Mouse (Mus musculus) heart, postnatal 10 days (tissue): ENCODE results near the gene Alpk1. TPM values are rescaled to one million over a fixed set of nuclear protein-coding genes. Genes with fewer than 3 reads are reported as not detected.

Experiments used
- DNase-seq, 2 experiments: peaks; one replicate each; pipeline ENCODE4 v3.0.0; 2021
- intact Hi-C: fragments of 180-260 bp; cut with DNase I; formaldehyde crosslinking; loops from one replicate; pipeline ENCODE4 v1.15.1; 2025
- total RNA-seq, 2 experiments: library from RNA; stranded (reverse); gene quantifications; 2 replicates each; pipeline ENCODE4 v1.2.3; 2021

The Alpk1 gene
- total RNA-seq, 2 experiments from 2014 or later, result 5.1 to 5.5 TPM

DNA sequence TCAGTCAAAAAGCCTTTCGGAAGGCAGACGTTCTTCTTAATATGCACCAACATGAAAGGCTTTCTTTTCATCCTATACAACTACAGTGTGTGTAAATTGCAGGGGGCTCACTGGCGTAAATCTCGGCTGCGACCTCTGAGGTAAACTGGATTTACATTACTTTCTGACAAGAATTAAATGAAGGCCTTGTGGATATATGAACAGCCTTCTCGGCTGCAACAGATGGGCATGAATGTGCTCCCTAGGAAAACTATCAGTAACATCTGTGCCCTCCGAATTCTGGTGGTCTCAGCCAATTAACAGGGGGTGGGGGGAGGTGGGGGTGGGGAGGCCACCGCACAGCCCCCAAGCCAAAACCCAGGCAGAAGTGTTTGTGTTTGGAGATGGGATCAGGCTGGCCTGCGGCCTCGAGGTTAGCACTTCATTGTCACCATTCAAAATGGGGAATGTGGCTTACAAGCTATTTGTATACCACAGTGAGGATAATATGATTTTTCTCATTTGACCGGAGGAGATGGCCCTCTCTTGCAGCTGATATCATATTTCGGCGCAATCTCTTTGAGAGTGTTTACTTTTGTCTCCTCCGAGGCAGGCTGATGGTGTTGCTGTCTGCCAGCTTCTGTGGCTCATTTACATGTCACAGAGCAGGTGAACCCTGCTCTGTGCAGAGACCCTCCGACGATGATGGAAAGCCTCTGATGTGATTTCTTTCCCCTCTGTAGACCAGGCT is 34.3 kb downstream of the Alpk1 start:
- intact Hi-C loops, result no loop called here
- no peak for DNase-seq

GRCm38 (mm10) chr3:127745504-127745903 is 34.8 kb downstream of the Alpk1 start:
- intact Hi-C loops, result no loop called here
- DNase-seq, result no peak

DNA sequence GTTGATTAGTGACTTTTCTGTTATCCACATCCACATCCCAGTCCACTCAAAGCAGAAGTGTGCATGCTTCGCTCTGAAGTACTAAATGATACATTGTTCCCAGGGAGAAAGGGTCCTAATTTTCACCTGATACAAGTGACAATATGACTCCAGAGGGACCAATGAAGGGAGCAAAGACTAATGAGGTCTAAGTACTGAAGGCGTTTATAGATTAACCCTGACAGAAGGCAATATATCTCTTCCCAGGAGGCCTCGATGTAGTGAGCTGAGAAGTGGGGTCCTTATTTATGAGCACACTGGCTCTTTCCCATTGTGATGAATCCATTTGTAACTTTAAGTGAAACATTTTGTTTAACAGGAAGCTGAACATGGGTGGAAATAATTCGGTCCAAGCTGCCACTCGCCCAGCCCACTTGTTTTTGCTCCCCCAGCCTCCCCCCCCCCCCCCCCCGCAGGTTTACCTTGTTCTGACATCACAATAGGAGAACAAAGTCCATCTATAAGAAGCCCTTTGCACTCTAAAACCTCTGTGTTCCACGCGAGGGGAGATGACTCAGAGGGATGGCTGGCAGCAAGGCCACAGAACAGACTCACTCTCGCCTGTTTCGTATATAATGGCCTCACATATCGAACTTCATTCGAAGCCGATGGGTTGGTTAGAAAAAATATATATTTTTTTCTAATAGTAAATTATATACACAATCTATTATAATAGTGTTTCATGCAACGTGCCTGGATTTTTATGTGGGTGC is 36.5 kb downstream of the Alpk1 start:
- no peak for DNase-seq
- intact Hi-C loops, result no loop called here

DNA sequence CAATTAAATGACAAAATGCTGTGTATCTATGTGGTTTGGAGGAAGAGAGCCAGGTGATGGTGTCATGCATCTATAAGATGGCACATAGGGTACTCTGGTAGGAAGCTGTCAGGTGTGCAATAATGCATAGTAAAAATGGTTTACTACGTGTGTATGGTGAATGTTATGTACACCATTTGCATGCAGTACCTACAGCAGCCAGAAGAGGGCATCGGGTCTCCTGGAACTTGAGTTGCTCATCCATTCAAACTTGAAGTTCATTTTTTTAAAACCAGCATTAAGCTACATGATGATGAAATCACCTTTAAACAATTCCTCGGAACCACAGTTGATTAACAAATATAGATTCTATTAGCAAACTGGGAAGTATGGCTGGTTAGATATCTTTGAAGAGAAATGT is 38.9 kb downstream of the Alpk1 start:
- intact Hi-C loops, result no loop called here

GRCm38 (mm10) chr3:127737876-127738275 is 42.5 kb downstream of the Alpk1 start:
- DNase-seq, result no peak
- intact Hi-C loops, result no loop called here

More for the DNA sequence above, 38.9 kb downstream of the Alpk1 start:
- no peak for DNase-seq

- DNase-seq, result no peak
- intact Hi-C loops, result no loop called here
Observed at GRCm38 (mm10) chr3:127735395-127735794, 44.9 kb downstream of the Alpk1 start.

- intact Hi-C loops, result no loop called here
Observed at GRCm38 (mm10) chr3:127729513-127730137, 50.7 kb downstream of the Alpk1 start.

DNA sequence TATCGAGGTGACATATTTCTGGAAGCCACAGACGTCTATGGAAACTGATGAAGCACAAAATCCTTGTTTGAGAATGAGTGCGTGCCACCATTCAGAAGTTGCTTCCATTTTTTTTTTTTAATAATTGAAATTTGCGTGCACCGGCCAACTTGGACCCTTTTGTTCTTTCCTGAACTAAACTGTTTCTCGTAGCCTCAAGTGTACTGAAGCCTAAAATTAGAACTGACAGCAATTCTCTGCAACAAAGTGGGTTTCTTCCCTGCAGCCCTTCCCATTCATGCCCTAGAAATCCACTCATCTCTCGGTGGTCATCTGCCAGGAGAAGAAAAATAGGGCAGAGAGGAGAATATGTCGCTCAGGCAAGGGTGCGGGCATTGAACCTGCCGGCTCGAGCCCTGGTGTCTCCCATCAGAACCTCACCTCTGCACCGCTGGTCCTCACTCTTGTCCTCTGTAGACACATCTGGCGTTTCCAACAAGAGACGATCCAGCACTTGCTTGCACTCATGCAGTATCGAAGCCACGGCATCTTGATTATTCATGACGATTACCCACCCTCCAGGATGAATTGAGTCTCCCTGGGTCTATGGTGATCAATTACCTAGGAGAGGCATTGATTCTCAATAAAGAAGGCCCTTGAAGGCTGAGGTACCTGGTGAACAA is 51.3 kb downstream of the Alpk1 start:
- intact Hi-C loops, result no loop called here
- DNase-seq, result no peak

More at GRCm38 (mm10) chr3:127729513-127730137, 50.7 kb downstream of the Alpk1 start:
- no peak for DNase-seq

DNA sequence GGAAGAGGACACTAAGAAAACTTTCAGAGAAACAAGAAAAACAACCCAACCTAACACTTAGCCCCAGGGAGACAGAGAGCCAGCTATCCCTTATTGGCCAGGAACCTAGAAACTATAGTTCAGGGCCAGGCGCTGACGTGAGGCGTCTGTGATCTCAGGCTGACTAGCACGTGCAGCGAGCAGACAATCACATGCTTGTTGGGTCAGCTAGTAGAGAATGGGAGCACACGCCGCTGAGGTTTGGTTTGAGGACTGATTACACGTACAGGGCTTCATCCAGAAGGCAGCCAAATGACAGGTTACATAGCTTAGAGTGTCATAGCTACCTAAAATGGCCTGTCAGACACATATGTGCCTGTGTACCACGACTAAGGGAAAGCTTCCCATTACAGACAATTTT is 52.3 kb downstream of the Alpk1 start:
- no peak for DNase-seq
- intact Hi-C loops, result no loop called here

DNA sequence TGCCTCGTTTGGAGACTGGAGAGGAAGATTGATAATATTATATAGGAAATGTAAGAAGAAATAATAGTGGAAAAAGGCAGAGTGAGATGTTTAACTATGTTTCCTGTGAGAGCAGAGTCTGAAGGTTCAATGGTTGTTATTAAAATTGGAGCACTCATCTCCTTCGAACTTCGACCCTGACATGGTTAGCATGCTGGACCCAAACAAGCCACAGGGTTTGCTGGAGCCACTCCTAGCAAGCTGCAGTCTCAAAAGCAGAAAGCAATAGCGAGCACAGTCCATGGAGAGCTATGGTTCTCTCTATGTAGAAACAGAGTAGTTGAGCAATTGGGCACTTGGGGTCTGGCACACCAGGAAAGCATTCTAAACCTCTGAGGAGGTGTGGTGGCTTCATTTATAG is 59.4 kb downstream of the Alpk1 start:
- intact Hi-C loops, result no loop called here
- DNase-seq, result no peak

DNA sequence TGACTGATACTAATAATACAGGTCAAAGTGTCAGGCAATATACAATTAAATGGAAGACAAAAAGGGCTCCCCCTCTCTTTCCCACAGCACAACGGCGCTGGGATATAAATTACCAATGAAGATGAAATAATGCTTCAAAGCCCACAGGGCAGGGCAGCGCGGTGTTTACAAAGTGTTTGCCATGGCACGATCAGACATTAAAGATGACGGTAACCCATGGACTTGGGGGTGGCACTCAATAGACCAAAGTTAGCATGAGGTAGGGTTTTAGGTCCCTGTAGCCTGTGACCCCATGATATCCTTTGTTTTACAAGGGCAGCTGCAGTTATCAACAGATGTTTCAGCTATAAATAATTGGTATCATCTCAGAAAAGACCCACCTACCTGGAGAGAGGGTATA is 60.3 kb downstream of the Alpk1 start:
- DNase-seq, result no peak
- intact Hi-C loops, result no loop called here

DNA sequence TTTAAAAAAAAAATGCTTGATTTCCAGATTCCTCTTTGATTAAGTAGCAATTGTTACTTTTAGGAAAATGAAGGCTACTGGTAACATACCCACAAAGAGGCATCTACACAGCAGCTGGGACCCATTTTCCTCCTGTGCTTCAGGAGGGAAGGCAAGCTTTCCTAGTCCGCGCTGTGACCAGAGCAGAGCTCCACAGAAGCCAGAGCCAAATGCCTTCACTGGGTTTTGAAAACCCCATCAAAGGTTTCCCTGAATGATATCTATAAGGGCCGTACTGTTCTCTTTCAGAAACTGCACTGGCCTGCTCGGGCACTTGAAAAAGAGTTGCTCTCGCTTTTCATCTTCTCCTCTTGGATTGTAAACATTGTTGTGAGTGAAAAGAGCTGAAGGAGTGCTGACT is 60.7 kb downstream of the Alpk1 start:
- DNase-seq, result no peak
- intact Hi-C loops, result no loop called here

DNA sequence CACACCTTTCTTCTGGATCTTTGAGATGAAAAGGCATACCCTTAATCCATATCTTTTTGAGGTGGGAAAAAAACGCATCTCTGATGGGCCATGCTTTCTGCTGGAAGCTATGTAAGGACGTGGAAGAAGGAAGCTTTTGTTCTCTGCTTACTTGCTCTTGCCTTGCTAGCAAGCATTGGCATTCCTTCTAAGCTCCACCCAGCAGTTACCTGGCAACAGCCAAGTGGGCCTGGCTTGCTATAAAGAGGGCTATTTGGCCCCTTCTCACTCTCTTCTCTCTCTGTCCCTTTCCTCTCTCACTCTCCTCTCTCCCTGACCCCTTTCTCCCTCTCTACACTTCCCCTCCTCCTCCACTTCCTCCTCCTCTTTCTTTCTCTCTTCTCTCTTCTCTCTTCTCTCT is 63.6 kb downstream of the Alpk1 start:
- DNase-seq, result no peak
- intact Hi-C loops, result no loop called here

- no peak for DNase-seq
- intact Hi-C loops, result no loop called here
Observed at GRCm38 (mm10) chr3:127713112-127713511, 67.2 kb downstream of the Alpk1 start.

- intact Hi-C loops, result no loop called here
- DNase-seq, result no peak
Observed at GRCm38 (mm10) chr3:127711536-127711935, 68.8 kb downstream of the Alpk1 start.

DNA sequence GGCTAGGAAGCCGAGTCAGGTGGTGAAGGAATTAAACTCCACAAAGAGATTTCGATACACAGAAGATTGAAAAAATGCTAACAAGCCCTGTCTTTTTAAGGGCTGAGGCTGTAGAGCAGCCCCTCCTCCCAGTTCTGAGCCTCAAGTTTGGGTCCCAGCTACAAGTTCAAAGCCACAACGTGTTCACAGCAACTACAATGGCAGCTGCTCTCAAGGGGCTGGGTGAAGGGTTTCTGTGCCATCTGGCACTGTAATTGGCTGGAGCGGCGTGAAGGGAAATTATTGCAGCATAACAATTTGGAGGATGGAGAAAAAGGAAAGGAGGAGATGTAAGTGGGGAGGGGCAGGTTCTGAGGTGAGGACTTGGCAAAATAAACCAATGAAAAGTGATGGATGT is 73.2 kb downstream of the Alpk1 start:
- intact Hi-C loops, result no loop called here
- DNase-seq, result no peak

DNA sequence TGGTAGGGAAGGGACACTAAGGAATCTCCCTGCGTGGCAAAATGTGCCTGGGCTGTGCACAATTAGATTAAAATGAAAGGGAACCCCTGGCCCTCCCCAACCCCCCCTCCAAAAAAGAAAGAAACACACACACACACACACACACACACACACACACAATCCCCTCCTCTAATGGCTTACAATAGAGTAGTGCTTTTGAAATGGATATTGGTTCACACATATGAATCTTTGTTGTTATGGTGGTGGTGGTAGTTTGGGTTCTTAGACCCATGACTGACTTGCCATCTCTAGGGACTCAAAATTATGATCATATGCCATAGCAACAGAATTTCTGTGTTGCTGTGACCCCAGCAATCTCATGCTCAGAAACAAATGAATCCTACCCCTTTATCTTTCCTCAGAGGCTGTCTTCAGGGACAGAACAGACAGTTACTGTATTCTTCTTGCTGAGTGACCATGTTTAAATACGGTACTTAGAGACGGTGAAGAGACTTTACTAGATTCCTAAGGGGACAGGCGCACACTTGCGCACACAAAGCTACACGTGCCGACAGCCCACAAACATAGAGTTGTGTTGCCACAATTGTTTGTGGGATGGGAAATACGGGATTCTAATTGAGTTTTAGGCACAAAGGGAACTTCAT is 73.8 kb downstream of the Alpk1 start:
- DNase-seq, result no peak
- intact Hi-C loops, result no loop called here

DNA sequence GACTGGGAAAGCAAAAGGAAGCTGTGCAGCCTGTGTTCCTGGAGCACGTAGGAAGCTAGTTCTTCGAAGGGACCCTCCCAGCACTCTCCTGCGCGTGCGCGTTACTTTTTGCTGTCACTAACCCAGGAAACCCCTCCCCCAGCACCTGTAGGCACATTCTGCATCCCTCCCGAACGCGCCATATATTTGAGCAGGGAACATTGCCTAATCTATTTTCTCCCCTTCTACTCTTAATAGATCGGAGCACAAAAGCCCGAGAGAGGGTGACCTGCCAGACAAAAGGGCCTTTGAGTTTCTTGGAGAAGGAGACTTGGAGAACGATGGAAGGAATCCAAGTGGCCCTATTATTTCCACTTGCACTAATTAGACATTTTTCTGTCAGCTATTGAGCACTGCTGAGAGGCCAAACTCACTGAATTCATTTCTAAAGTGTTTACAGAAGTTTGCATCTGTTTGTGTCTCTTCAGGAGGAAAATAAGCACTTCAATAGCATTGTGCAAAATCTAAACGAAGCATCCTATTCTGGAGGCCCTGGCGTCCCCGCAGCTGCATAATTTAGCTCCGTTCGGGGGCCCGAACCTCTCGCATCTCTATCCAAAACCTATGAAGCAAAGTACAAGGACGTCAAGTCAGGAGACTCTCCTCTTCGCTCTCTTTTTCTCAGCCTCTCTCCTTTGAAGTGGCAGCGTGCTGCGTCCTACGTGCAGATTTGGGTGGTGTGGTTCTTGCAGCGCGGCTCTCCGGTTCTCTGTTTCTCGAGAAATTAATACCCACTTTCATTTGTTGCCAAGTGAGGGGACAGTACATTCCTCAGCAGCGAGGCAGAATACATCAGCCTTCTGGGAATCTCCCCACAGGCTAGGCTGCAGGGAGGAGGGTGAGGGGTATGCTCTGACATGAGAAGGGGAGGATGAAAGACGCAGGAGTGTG is 74.5 kb downstream of the Alpk1 start:
- intact Hi-C loops, result no loop called here
- peak in 1 of 2 experiments; percentile 4 for DNase-seq

DNA sequence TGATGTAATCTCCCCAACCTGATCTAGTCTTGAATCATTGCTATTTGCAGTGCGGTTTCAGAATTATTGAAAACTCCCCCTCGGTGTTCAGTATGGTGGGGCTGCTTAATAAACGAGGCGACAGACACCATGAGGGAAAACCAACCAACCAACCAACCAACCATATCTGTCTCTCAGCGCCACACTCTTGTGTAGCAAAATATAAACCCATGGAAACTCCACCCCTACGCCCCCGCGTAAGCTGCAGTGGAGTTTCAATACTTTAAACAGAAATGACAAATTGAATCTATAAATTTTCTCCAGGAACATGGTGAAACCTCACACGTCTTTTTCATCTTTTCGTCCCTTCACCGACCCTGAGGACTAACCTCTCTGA is 75.2 kb downstream of the Alpk1 start:
- intact Hi-C loops, result no loop called here
- no peak for DNase-seq
